Mouse (Mus musculus) fibroblast of lung, adult 2 months (primary cell): ENCODE results near the gene Snx14.
"Not testable (repeated sequence)": the region's sequence is repeated elsewhere in the genome, so short reads cannot be mapped to it uniquely, and the experiment has no call there.

Experiments used
- DNase-seq: peaks from one replicate; pipeline ENCODE4 v3.0.0-alpha.2; 2011; ENCODE audit warnings: low read depth

Gene Snx14

GRCm38 (mm10) chr9:88438555-88439237, at the start of gene Snx14:
Gene Snx14 (minus strand): TSS chr9:88438958.
- DNase-seq = peak; percentile 89

- no peak for DNase-seq
Measured at GRCm38 (mm10) chr9:88484531-88484930, 45.8 kb upstream of the Snx14 start.

- DNase-seq = peak; percentile 41
Measured at GRCm38 (mm10) chr9:88482829-88483396, 44.2 kb upstream of the Snx14 start.

GRCm38 (mm10) chr9:88482230-88482828, 43.6 kb upstream of the Snx14 start, which contains the start of gene Syncrip:
Gene Syncrip (minus strand): TSS chr9:88482574.
- DNase-seq = peak; percentile 82

GRCm38 (mm10) chr9:88481791-88482160, 43.0 kb upstream of the Snx14 start:
- no peak for DNase-seq

GRCm38 (mm10) chr9:88481061-88481790, 42.5 kb upstream of the Snx14 start:
- DNase-seq = no peak

GRCm38 (mm10) chr9:88480120-88480519, 41.4 kb upstream of the Snx14 start:
- DNase-seq = no peak

- DNase-seq = no peak
Measured at GRCm38 (mm10) chr9:88476138-88476537, 37.4 kb upstream of the Snx14 start.

- not testable (repeated sequence) for DNase-seq
Measured at GRCm38 (mm10) chr9:88461017-88461416, 22.3 kb upstream of the Snx14 start.

- no peak for DNase-seq
Measured at GRCm38 (mm10) chr9:88439991-88440390, 1.2 kb upstream of the Snx14 start.

GRCm38 (mm10) chr9:88439238-88439600, 461 bp upstream of the Snx14 start:
- DNase-seq = no peak

- DNase-seq = no peak
Measured at GRCm38 (mm10) chr9:88438237-88438554, 562 bp downstream of the Snx14 start.

GRCm38 (mm10) chr9:88437342-88438236, 1.2 kb downstream of the Snx14 start:
- DNase-seq = no peak

- no peak for DNase-seq
Measured at GRCm38 (mm10) chr9:88424356-88424755, 14.4 kb downstream of the Snx14 start.

- DNase-seq = no peak
Measured at GRCm38 (mm10) chr9:88422428-88422827, 16.3 kb downstream of the Snx14 start.

- DNase-seq = no peak
Measured at GRCm38 (mm10) chr9:88416752-88417151, 22.0 kb downstream of the Snx14 start.

- DNase-seq = no peak
Measured at GRCm38 (mm10) chr9:88409978-88410377, 28.8 kb downstream of the Snx14 start.

- DNase-seq = no peak
Measured at GRCm38 (mm10) chr9:88404515-88404914, 34.2 kb downstream of the Snx14 start.

GRCm38 (mm10) chr9:88404088-88404487, 34.7 kb downstream of the Snx14 start:
- no peak for DNase-seq

GRCm38 (mm10) chr9:88398461-88398860, 40.3 kb downstream of the Snx14 start:
- DNase-seq = no peak

GRCm38 (mm10) chr9:88394852-88395251, 43.9 kb downstream of the Snx14 start:
- DNase-seq = no peak

GRCm38 (mm10) chr9:88388826-88389225, 49.9 kb downstream of the Snx14 start:
- no peak for DNase-seq
